Mouse (Mus musculus): Measurements from ENCODE around the gene Neurl3.
A peak's percentile ranks its signal among the peaks of the same experiment; 100 is the strongest.

The Neurl3 gene

GRCm38 (mm10) chr1:36255871-36256640 is 18.4 kb downstream of the Neurl3 start:
- no peak for DNase-seq

DNA sequence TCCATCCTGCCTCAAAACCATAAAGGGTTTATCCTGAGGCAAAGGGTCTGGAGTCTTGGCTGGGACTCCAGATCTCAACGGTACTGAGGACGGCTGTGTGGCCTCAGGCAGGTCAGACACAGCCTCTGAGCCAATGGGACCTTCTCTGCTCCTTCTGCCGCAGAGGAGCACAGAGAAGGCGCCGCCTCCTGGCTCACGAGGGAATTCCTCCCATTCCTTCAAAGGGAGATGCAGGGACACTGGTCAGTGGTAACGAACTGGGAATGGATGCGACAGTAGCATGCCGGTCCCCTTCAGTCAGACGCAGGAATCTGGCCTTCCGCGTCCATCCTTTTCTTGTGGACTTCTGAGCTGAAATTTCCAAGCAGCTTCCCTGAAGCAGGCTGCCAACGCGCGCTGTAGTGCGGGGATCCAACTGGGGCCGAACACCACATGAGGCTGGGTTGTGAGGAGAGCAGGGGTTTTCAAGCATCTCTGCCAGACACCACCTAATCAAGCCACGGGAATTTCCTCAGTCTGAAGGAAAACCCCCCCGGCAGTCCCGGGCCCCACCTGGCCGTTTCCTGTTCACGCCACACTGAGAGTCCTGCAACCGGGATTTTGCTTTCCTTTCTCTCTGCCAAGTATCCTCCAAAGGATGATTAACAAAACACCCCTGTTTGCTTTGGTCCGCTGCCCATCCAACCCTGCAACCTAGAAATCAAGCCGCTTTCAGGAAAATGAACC is 19.7 kb downstream of the Neurl3 start:
- no peak for DNase-seq

- peak; percentile 52 to 66 for DNase-seq
These were observed 21.7 kb downstream of the Neurl3 start for GRCm38 (mm10) chr1:36252791-36253190.

DNA sequence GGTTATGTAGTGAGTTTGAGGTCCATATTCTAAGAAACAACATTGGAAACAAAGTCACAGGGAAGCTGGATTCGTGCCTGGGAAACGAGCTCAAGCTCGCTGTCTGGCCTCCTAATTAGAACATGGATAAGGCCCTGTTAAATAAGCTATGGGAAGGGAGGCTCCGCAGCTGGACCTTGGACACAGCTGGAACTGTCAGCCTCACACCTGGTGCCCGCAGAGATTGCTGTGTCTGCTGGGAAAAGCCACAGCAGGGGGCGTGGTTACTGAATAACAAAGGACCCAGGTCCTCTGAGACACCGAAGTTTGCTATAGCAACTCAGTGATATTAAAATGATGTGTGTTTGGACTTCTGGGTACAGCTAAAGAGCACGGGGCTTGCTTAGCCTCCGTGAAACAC is 23.1 kb downstream of the Neurl3 start:
- no peak for DNase-seq

GRCm38 (mm10) chr1:36246688-36247087 is 27.8 kb downstream of the Neurl3 start:
- no peak for DNase-seq

DNA sequence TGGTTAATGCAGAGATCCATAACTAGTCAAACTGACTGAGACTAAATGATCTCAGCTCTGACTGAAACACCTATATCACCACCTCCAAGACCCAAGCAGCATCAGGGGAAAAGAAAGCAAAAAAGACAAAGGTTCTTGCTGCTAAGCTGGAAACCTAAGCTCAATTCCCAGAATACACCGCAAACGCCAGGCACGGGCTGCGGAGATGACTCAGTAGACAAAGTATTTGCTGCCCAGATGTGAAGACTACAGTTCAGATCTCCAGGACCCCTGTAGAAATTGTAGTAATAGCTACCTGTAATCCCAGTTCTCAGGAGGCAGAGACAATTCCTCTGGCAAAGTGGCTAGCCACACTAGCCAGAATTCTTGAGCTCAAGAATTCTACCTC is 29.7 kb downstream of the Neurl3 start:
- no peak for DNase-seq

- peak; percentile 84 for DNase-seq
These were observed 30.2 kb downstream of the Neurl3 start, which contains the start of gene Uggt1 for GRCm38 (mm10) chr1:36244058-36244827. Gene Uggt1, minus strand, starts transcription at chr1:36244720.

DNA sequence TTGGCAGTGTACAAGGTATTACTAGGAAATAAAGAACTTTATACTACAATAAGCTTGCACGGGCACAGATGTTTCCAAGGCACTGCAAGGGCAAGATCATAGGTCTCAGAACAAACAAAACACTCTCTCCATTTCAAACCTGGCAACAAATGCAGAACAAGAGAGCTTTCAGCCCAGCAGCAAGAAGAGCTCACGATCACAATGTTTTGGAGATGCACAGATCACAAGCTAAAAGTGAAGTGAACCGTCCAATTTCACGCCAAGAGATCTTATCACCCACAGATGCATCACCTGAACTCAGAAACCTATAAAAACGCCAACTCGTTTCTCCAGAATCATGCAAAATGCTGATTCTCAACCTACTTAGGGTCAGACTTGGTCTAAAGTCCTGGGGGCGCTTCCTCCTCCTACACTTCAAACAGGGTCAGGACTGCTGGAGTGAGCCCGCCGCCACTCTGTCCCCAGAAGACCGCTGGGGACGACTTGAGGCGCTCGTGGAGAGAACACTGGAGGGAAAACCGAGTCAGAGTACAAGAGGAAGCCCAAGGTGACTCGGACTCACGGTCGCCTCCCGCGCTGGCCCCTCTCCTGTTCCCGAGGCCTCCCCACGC is 30.9 kb downstream of the Neurl3 start:
- no peak for DNase-seq

GRCm38 (mm10) chr1:36241903-36242429 is 32.5 kb downstream of the Neurl3 start:
- no peak for DNase-seq

DNA sequence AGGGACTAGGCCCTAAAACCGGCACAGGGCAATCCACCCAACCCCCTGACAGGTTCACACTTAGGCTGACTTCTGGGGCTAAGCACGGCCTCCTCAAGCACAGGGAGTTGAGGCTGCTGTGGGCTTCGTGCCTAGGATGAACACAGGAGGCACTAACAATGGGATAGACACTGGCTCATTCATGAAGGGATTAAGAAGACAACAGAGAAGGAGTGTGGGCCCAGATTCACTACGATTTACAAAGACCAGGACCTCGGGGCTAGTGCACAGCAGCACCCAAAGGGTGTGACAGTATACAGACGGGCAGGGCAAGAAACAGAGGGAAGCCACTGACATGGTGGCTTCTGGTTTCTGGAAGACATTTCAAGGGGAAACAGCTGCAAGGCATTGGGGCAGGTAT is 34.3 kb downstream of the Neurl3 start:
- DNase-seq, result no peak

DNA sequence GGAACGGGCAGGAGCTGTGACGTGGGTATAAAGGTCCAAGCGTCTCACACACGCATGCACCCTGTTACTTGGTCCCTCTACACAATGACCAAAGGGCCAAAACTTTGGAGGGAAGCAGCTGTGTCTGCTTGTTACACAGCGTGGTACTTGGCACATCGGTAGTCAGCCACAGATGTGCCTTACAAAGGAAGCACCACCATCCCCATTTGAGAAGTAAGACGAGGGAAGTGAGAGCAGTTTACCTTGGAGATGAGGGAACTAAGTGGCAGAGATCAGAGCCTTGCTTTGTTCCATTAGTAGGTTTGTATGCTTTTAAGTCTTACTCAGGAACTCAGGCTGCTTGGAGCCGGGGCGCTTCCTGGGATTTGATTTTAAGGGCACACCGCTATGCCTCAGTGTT is 35.1 kb downstream of the Neurl3 start:
- DNase-seq, result no peak

- no peak for DNase-seq
These were observed 38.6 kb downstream of the Neurl3 start for GRCm38 (mm10) chr1:36235855-36236254.

DNA sequence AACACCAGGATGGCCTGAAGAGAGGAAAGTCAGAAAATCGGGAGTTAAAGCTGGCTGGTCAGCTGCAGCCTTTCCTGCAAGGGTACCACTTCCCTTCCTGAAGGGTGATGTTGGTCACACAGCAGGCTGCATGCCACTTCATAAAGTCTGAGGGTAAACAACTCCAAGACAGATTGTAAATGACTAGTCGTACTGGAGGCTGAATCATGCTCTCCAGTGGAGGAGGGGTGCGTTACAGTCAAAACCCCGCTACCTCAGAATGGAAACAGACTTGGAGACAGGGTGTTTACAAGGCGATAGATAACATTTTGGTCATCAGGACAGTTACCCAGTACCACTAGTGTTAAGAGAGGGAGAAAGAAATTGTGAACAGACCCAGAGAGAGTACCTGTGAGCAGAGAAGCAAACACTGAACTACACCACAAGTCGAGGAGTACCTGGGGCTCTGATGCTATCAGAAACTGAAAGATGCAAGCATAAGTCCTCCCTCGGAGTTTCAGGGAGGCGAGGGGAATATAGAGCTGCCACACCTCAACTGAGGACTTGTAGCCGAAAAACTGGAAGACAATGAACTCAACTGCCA is 39.3 kb downstream of the Neurl3 start:
- no peak for DNase-seq

- DNase-seq, result no peak
These were observed 41.3 kb downstream of the Neurl3 start for GRCm38 (mm10) chr1:36233218-36233617.

- no peak for DNase-seq
These were observed 43.4 kb downstream of the Neurl3 start for GRCm38 (mm10) chr1:36230919-36231705.

GRCm38 (mm10) chr1:36228461-36228860 is 46.0 kb downstream of the Neurl3 start:
- no peak for DNase-seq

DNA sequence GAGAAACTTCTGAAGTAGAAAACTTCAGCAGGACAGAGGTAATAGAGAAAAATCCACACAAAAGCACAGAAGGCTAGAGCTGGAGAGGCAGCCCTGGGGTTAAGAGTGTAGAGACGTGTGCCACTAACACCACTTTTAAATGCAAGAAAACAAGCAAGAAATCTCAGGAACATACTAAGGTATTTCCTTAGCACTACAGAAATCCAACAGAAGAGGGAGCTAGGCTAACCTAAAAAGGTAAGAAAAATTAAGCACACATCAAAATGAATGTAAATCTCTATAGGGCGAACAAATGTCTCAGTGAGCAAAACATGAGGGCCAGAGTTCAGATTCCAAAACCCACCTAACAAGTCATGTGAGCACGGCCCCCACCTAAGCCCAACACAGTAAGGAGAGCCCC is 49.8 kb downstream of the Neurl3 start:
- DNase-seq, result no peak

Measured in spleen, adult 18-20 months (tissue).